Mouse (Mus musculus): ENCODE results near the gene Clstn1. TPM values are rescaled to one million over a fixed set of nuclear protein-coding genes. Genes with fewer than 3 reads are reported as not detected.

Clstn1 gene
- polyA plus RNA-seq, 1 experiment from 2014 or later, result 36.1 TPM

GRCm38 (mm10) chr4:149599549-149599948 lies 13.3 kb downstream of the Clstn1 start:
- Histone ChIP-seq H3K4me3 (ENCODE audit: low read depth, low read length) (no peak overlapping the region), H3K36me3 (ENCODE audit: control insufficient read depth, insufficient read depth, low read length) (no peaks in the 10 kb centered on the region), H3K27me3 (replicated peaks; ENCODE audit: control insufficient read depth, insufficient read depth, low read length) (no peaks in the 10 kb centered on the region), H3K9ac (ENCODE audit: low read length) (no peak overlapping the region), H3K9me3 (replicated peaks; ENCODE audit: control insufficient read depth, low read length) (no peaks in the 10 kb centered on the region), H3K4me1 (ENCODE audit: control insufficient read depth, insufficient read depth, low read length) (peaks cover 9% of the 10 kb centered on the region), H3K4me2 (ENCODE audit: low read length) (no peak overlapping the region), H3K27ac (ENCODE audit: low read depth, low read length) (no peak overlapping the region)
- DNase-seq (ENCODE audit: low spot score) (no peak), ATAC-seq (no peak)
- WGBS, result 79% methylated on average over 6 of the region's 6 CpGs

DNA sequence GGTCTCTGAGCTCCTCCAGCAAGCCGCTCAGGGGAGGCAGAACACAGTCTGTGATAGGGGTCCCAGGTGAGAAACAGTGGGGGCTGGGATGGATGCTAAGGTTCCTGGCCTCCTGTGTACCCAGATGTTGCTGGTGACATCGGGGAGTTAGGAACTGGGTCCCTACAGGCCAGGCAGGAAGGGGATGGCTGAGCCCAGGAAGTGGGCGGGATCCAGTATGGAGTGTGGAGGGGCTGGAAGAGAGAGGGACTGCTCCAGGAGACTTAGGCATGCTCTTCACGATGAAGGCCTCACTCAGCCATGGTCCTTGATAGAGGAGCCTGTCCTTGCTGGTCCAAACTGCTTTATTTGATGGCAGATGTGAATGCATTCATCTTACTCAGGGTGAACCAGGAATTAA lies 13.9 kb downstream of the Clstn1 start:
- DNase-seq (ENCODE audit: low spot score), result no peak
- Histone ChIP-seq H3K36me3 (ENCODE audit: control insufficient read depth, insufficient read depth, low read length) (no peaks in the 10 kb centered on the region), H3K4me2 (ENCODE audit: low read length) (no peak overlapping the region), H3K27me3 (replicated peaks; ENCODE audit: control insufficient read depth, insufficient read depth, low read length) (no peaks in the 10 kb centered on the region), H3K4me1 (ENCODE audit: control insufficient read depth, insufficient read depth, low read length) (peaks cover 5% of the 10 kb centered on the region), H3K4me3 (ENCODE audit: low read depth, low read length) (no peak overlapping the region), H3K9ac (ENCODE audit: low read length) (no peak overlapping the region), H3K9me3 (replicated peaks; ENCODE audit: control insufficient read depth, low read length) (no peaks in the 10 kb centered on the region), H3K27ac (ENCODE audit: low read depth, low read length) (no peak overlapping the region)
- 94% methylated on average over 4 of the region's 4 CpGs for WGBS
- no peak for ATAC-seq

- ATAC-seq (no peak), DNase-seq (ENCODE audit: low spot score) (peak; percentile 64)
- H3K27ac ChIP-seq (ENCODE audit: low read depth, low read length), result no peak overlapping the region
- no peak overlapping the region for H3K4me3 ChIP-seq (ENCODE audit: low read depth, low read length)
- no peak overlapping the region for H3K4me2 ChIP-seq (ENCODE audit: low read length)
- WGBS, result 28% methylated on average over 4 of the region's 4 CpGs
- H3K27me3 ChIP-seq (replicated peaks; ENCODE audit: control insufficient read depth, insufficient read depth, low read length), result no peaks in the 10 kb centered on the region
- no peak overlapping the region for H3K9ac ChIP-seq (ENCODE audit: low read length)
- peaks cover 5% of the 10 kb centered on the region; the same call in 1 of the 2 replicates for H3K4me1 ChIP-seq (ENCODE audit: control insufficient read depth, insufficient read depth, low read length)
- no peaks in the 10 kb centered on the region for H3K9me3 ChIP-seq (replicated peaks; ENCODE audit: control insufficient read depth, low read length)
- no peaks in the 10 kb centered on the region for H3K36me3 ChIP-seq (ENCODE audit: control insufficient read depth, insufficient read depth, low read length)
Observed at GRCm38 (mm10) chr4:149601484-149601883, 15.2 kb downstream of the Clstn1 start.

DNA sequence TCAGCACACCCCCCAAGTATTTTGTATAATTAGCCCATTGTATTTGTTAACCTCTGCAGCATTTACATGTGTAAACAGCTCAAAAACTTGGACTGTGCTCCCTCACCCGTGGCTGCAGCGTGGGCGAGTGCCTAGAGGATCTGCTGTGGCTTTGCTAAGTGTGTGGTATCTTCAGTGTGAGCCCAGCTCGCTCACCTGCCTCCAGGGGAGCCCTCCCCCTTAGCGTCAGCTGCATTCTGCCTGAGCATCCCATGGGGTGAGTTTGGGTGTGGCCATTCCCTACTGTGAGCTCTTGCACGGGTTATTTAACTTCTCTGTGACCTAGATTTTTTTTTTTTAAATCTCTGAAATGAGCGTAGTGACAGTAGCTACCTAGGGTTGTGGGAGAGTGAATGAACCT lies 16.0 kb downstream of the Clstn1 start:
- no peak for DNase-seq (ENCODE audit: low spot score)
- Histone ChIP-seq H3K4me2 (ENCODE audit: low read length) (no peak overlapping the region), H3K36me3 (ENCODE audit: control insufficient read depth, insufficient read depth, low read length) (no peaks in the 10 kb centered on the region), H3K4me3 (ENCODE audit: low read depth, low read length) (no peak overlapping the region), H3K27me3 (replicated peaks; ENCODE audit: control insufficient read depth, insufficient read depth, low read length) (no peaks in the 10 kb centered on the region), H3K27ac (ENCODE audit: low read depth, low read length) (no peak overlapping the region), H3K9me3 (replicated peaks; ENCODE audit: control insufficient read depth, low read length) (no peaks in the 10 kb centered on the region), H3K4me1 (ENCODE audit: control insufficient read depth, insufficient read depth, low read length) (peaks cover 12% of the 10 kb centered on the region; the same call in 1 of the 2 replicates), H3K9ac (ENCODE audit: low read length) (no peak overlapping the region)
- 42% methylated on average over 7 of the region's 7 CpGs for WGBS
- ATAC-seq, result no peak

DNA sequence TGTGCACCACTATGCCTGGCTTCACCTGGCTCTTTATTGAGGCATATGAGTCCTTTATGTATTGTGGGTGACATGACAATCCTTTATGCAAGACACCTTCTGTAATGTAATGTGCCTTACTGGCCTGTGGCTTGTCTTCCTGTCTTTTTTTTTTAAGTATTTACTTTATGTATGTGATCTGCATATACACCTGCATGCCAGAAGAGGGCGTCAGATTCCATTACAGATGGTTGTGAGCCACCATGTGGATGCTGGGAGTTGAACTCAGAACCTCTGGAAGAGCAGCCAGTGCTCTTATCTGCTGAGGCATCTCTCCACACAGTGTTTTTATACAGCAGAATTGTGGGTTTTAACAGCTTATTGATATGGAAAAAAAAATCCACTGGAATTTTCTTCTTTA lies 17.6 kb downstream of the Clstn1 start:
- H3K9ac ChIP-seq (ENCODE audit: low read length), result no peak overlapping the region
- H3K27me3 ChIP-seq (replicated peaks; ENCODE audit: control insufficient read depth, insufficient read depth, low read length), result no peaks in the 10 kb centered on the region
- H3K4me1 ChIP-seq (ENCODE audit: control insufficient read depth, insufficient read depth, low read length), result peaks cover 20% of the 10 kb centered on the region
- ATAC-seq (no peak), DNase-seq (ENCODE audit: low spot score) (no peak)
- H3K36me3 ChIP-seq (ENCODE audit: control insufficient read depth, insufficient read depth, low read length), result no peaks in the 10 kb centered on the region
- H3K27ac ChIP-seq (ENCODE audit: low read depth, low read length), result no peak overlapping the region
- H3K4me2 ChIP-seq (ENCODE audit: low read length), result no peak overlapping the region
- WGBS, result 71% methylated on average over 1 of the region's 1 CpGs
- H3K9me3 ChIP-seq (replicated peaks; ENCODE audit: control insufficient read depth, low read length), result no peaks in the 10 kb centered on the region
- H3K4me3 ChIP-seq (ENCODE audit: low read depth, low read length), result no peak overlapping the region

DNA sequence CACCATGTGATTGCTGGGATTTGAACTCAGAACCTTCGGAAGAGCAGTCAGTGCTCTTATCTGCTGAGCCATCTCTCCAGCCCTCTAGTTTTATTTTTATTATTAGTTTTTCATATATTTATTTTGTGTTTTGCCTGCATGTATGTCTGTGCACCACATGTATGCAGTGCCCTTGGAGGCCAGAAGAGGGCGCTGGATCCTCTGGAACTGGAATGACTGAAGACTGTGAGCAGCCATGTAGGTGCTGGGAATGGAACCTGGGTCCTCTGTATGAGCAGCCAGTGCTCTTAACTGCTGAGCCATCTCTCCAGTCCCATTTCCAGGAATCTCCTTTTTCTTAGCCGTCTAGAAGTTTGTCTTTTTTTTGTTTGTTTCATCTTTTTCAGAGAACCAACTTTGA lies 18.2 kb downstream of the Clstn1 start:
- Histone ChIP-seq H3K9ac (ENCODE audit: low read length) (no peak overlapping the region), H3K9me3 (replicated peaks; ENCODE audit: control insufficient read depth, low read length) (no peaks in the 10 kb centered on the region), H3K36me3 (ENCODE audit: control insufficient read depth, insufficient read depth, low read length) (no peaks in the 10 kb centered on the region), H3K4me2 (ENCODE audit: low read length) (no peak overlapping the region), H3K4me1 (ENCODE audit: control insufficient read depth, insufficient read depth, low read length) (peaks cover 26% of the 10 kb centered on the region), H3K27ac (ENCODE audit: low read depth, low read length) (no peak overlapping the region), H3K27me3 (replicated peaks; ENCODE audit: control insufficient read depth, insufficient read depth, low read length) (no peaks in the 10 kb centered on the region), H3K4me3 (ENCODE audit: low read depth, low read length) (no peak overlapping the region)
- DNase-seq (ENCODE audit: low spot score), result no peak
- 80% methylated on average over 3 of the region's 3 CpGs for WGBS
- ATAC-seq, result no peak

DNA sequence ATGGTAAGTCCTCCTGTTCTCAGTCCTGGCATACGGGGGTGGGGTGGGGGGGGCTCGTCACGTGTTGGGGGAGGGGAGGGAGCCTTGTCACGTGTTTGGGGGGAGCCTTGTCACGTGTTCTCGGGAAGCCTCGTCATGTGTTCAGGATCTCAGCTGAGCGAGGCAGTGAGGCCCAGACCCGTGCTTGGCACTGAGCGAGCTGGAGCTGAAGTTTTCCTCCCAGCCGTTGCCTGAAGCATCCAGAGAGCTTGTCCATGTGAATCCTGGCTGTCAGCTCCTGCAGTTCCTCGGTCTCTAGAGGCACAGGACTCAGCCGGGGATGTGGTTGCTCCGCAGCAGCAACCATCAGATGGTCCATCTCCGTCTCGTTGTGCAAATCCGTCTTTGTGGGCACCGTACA lies 19.8 kb downstream of the Clstn1 start:
- Histone ChIP-seq H3K9ac (ENCODE audit: low read length) (no peak overlapping the region), H3K27ac (ENCODE audit: low read depth, low read length) (no peak overlapping the region), H3K4me2 (ENCODE audit: low read length) (no peak overlapping the region), H3K4me3 (ENCODE audit: low read depth, low read length) (no peak overlapping the region), H3K36me3 (ENCODE audit: control insufficient read depth, insufficient read depth, low read length) (no peaks in the 10 kb centered on the region), H3K27me3 (replicated peaks; ENCODE audit: control insufficient read depth, insufficient read depth, low read length) (no peaks in the 10 kb centered on the region), H3K9me3 (replicated peaks; ENCODE audit: control insufficient read depth, low read length) (no peaks in the 10 kb centered on the region), H3K4me1 (ENCODE audit: control insufficient read depth, insufficient read depth, low read length) (peaks cover 27% of the 10 kb centered on the region)
- DNase-seq (ENCODE audit: low spot score), result no peak
- 78% methylated on average over 18 of the region's 18 CpGs for WGBS
- ATAC-seq, result no peak

- no peak overlapping the region for H3K4me2 ChIP-seq (ENCODE audit: low read length)
- WGBS, result 68% methylated on average over 15 of the region's 15 CpGs
- no peak for ATAC-seq
- H3K4me1 ChIP-seq (ENCODE audit: control insufficient read depth, insufficient read depth, low read length), result peaks cover 27% of the 10 kb centered on the region
- H3K36me3 ChIP-seq (ENCODE audit: control insufficient read depth, insufficient read depth, low read length), result no peaks in the 10 kb centered on the region
- no peak overlapping the region; the same call in 1 of the 2 replicates for H3K27ac ChIP-seq (ENCODE audit: low read depth, low read length)
- no peak for DNase-seq (ENCODE audit: low spot score)
- H3K9me3 ChIP-seq (replicated peaks; ENCODE audit: control insufficient read depth, low read length), result no peaks in the 10 kb centered on the region
- no peaks in the 10 kb centered on the region for H3K27me3 ChIP-seq (replicated peaks; ENCODE audit: control insufficient read depth, insufficient read depth, low read length)
- H3K4me3 ChIP-seq (ENCODE audit: low read depth, low read length), result no peak overlapping the region
- 0 out of 2 replicates have a peak overlapping the region, but pooled peaks have one; percentile 8 for H3K9ac ChIP-seq (ENCODE audit: low read length)
Observed at GRCm38 (mm10) chr4:149606766-149607358, 20.6 kb downstream of the Clstn1 start.

DNA sequence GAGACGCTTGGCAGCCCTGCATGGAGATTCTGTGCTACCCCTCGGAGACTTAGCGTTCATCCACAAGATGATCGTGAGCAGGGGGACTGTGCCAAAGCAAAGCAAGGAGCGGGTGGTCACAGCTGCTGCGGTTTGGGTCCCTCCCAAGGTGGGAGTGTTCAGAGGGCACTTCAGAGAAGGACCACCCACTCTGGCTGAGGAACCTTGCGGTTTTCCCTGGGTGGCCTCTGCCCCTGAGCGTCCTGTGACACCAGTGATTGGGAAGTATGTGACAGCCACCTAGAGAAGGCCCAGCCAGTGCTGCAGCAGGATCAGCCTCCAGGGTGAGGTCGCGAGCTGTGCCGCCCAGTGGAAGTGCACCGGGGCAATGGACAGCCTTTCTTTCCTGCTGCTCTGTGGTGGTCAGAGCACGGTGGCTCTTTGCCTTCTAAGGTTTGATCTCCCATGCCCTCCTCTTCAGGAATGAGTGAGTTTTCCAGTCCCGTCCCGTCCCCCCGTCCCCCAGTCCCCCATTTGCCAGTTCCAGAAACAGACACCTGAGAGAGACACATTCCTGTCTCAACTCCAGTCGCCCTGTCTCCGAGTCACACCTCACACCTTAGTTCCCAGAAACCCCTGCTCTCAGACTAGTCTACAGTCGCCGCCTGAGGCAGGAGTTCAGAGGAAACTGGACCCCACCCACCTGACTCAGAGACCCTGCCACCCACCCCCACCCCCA lies 21.5 kb downstream of the Clstn1 start:
- Histone ChIP-seq H3K9ac (ENCODE audit: low read length) (no peak overlapping the region), H3K4me3 (ENCODE audit: low read depth, low read length) (no peak overlapping the region), H3K36me3 (ENCODE audit: control insufficient read depth, insufficient read depth, low read length) (no peaks in the 10 kb centered on the region), H3K4me1 (ENCODE audit: control insufficient read depth, insufficient read depth, low read length) (peaks cover 24% of the 10 kb centered on the region), H3K9me3 (replicated peaks; ENCODE audit: control insufficient read depth, low read length) (no peaks in the 10 kb centered on the region), H3K4me2 (ENCODE audit: low read length) (no peak overlapping the region), H3K27me3 (replicated peaks; ENCODE audit: control insufficient read depth, insufficient read depth, low read length) (no peaks in the 10 kb centered on the region), H3K27ac (ENCODE audit: low read depth, low read length) (no peak overlapping the region)
- WGBS, result 58% methylated on average over 20 of the region's 20 CpGs
- DNase-seq (ENCODE audit: low spot score) (no peak), ATAC-seq (no peak)
